In the genomic region with DNA sequence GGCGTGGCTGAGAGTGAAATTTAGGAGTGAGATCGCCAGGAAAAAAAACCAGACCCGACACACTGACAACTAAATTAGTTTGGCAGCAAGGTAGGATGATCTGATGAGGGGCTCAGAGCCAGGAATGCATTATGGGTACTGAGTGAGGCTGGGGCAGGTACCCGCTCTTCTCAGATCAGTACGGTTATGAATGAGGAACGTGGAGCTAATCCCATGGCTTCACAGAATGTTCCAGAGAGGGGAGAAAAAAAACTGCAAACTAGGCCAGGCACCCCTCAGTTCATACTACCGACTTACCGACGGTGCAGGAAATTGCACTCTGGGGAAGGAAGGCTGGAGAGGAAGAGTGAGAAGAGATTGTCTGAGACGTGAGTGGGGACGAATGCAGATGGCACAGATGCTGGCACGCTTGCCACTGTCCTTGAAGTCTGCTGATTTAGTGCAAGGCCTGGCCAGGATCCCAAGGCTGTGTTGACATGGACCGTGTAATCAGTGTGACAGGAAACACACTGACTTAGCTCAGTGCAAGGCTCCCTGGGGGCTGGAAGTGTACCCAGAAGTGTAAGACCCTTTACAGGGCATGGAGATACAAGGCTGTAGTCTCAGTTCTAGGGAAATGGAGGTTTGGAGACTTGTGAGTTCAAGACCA, we compare ENCODE assay signal across 8 mouse cellular contexts.
DNase-seq lines count a peak whose midpoint lies in the region; ATAC-seq and TF ChIP-seq lines count a peak whose summit lies in the region.
"Had no signal": no experiment of that assay in that cellular context is flagged by ENCODE, and none has a peak within 500 bp of the region (broad histone marks: within the 10 kb centered on the region; RNA-seq: fewer than 3 reads in every experiment).

No protein-coding gene starts in this region.

- peak; percentile 62; the same call in 1 of the 2 replicates for ATAC-seq in hindbrain, embryonic 15.5 days (ENCODE audit: low FRiP score, low read depth)
- peak; percentile 74; the same call in 1 of the 2 replicates for ATAC-seq in neural tube, embryonic 13.5 days (ENCODE audit: low read depth)

- H3K9ac ChIP-seq in hindbrain, embryonic 15.5 days = no peak overlapping the region
- no peak overlapping the region for H3K9ac ChIP-seq in neural tube, embryonic 13.5 days
- H3K9ac ChIP-seq: liver, embryonic 15.5 days had no signal

- no peak overlapping the region for H3K4me3 ChIP-seq in lung, adult 2 months (replicated peaks; ENCODE audit: extremely low read depth, low read depth, low read length)
- H3K4me3 ChIP-seq in cerebellum, adult 2 months (replicated peaks; ENCODE audit: insufficient read depth, low read depth, low read length) = no peak overlapping the region
- H3K4me3 ChIP-seq in hindbrain, embryonic 15.5 days = no peak overlapping the region
- no peak overlapping the region for H3K4me3 ChIP-seq in neural tube, embryonic 13.5 days
- H3K4me3 ChIP-seq: liver, embryonic 15.5 days had no signal

- TF ChIP-seq POLR2A in lung, adult 2 months (IDR thresholded peaks at IDR 0.05; ENCODE audit: borderline replicate concordance, extremely low read depth, low read depth, low read length) = no peak
- no peak for TF ChIP-seq POLR2A in cerebellum, adult 2 months (IDR thresholded peaks at IDR 0.05; ENCODE audit: borderline replicate concordance, insufficient read depth, low read length)

- H3K4me2 ChIP-seq in hindbrain, embryonic 15.5 days = no peak overlapping the region
- no peak overlapping the region for H3K4me2 ChIP-seq in neural tube, embryonic 13.5 days
- H3K4me2 ChIP-seq: liver, embryonic 15.5 days had no signal

- DNase-seq in lung, adult 18-20 months = peak; percentile 34 to 45
- no peak for DNase-seq in lung, adult 2 months
- peak; percentile 52 to 68 for DNase-seq in cerebellum, adult 2 months
- DNase-seq in layer of hippocampus, adult 9-10 months (ENCODE audit: low spot score) = no peak
- no peak for DNase-seq in thymus, postnatal 25 days

- H3K4me1 ChIP-seq in lung, adult 2 months (ENCODE audit: control insufficient read depth, insufficient read depth, low read length) = peaks cover 8% of the 10 kb centered on the region
- H3K4me1 ChIP-seq in cerebellum, adult 2 months (ENCODE audit: control insufficient read depth, insufficient read depth, low read length) = peaks cover 16% of the 10 kb centered on the region
- peaks cover 23% of the 10 kb centered on the region for H3K4me1 ChIP-seq in hindbrain, embryonic 15.5 days (replicated peaks)
- peaks cover 29% of the 10 kb centered on the region for H3K4me1 ChIP-seq in neural tube, embryonic 13.5 days (replicated peaks)

- no peak for TF ChIP-seq CTCF in lung, adult 2 months (IDR thresholded peaks at IDR 0.05; ENCODE audit: insufficient read depth, low read length)
- TF ChIP-seq CTCF in cerebellum, adult 2 months (IDR thresholded peaks at IDR 0.05; ENCODE audit: borderline replicate concordance, insufficient read depth, low read depth, low read length) = no peak

- H3K27ac ChIP-seq in cerebellum, adult 2 months (ENCODE audit: insufficient read depth, low read length) = 0 out of 2 replicates have a peak overlapping the region, but pooled peaks have one; percentile 6
- H3K27ac ChIP-seq in hindbrain, embryonic 15.5 days (replicated peaks) = peak overlapping the region; percentile 23
- peak overlapping the region; percentile 49 for H3K27ac ChIP-seq in neural tube, embryonic 13.5 days (replicated peaks)
- H3K27ac ChIP-seq: liver, embryonic 15.5 days had no signal

- no peaks in the 10 kb centered on the region for H3K9me3 ChIP-seq in hindbrain, embryonic 15.5 days
- H3K9me3 ChIP-seq in neural tube, embryonic 13.5 days = no peaks in the 10 kb centered on the region
- H3K9me3 ChIP-seq: liver, embryonic 15.5 days had no signal

- WGBS in lung, adult 2 months = 37% methylated on average over 13 of the region's 13 CpGs
- 13% methylated on average over 13 of the region's 13 CpGs for WGBS in cerebellum, adult 2 months
- 43% methylated on average over 13 of the region's 13 CpGs for WGBS in hindbrain, embryonic 15.5 days
- 48% methylated on average over 13 of the region's 13 CpGs for WGBS in neural tube, embryonic 13.5 days

- no peaks in the 10 kb centered on the region for H3K36me3 ChIP-seq in hindbrain, embryonic 15.5 days
- H3K36me3 ChIP-seq in neural tube, embryonic 13.5 days = peaks cover 4% of the 10 kb centered on the region; the same call in 1 of the 2 replicates
- H3K36me3 ChIP-seq: liver, embryonic 15.5 days had no signal

- H3K27me3 ChIP-seq in cerebellum, adult 2 months (ENCODE audit: control insufficient read depth, insufficient read depth, low read length) = no peaks in the 10 kb centered on the region
- no peaks in the 10 kb centered on the region for H3K27me3 ChIP-seq in hindbrain, embryonic 15.5 days
- no peaks in the 10 kb centered on the region for H3K27me3 ChIP-seq in neural tube, embryonic 13.5 days
- H3K27me3 ChIP-seq: liver, embryonic 15.5 days had no signal

Comparison
In these comparisons a context has a peak if more than half of its experiments do, and no peak if none do; other contexts are left out.
1. DNase-seq: peak in lung, adult 18-20 months (2 of 2) and cerebellum, adult 2 months (2 of 2); none in lung, adult 2 months (single experiment), layer of hippocampus, adult 9-10 months (single experiment) and thymus, postnatal 25 days (single experiment).
2. Peak in every context shown above with its lines, with median percentiles within 50 percentile points of each other: H3K27ac ChIP-seq.